Mouse (Mus musculus) intestine, embryonic 16.5 days (tissue): ENCODE measurements around the gene Cdk19. TPM values are rescaled to one million over a fixed set of nuclear protein-coding genes. Genes with fewer than 3 reads are reported as not detected.
"Not testable (repeated sequence)": the region's sequence is repeated elsewhere in the genome, so short reads cannot be mapped to it uniquely, and the experiment has no call there.

Experiments
- ATAC-seq: fragments of 200-750 bp; cut with Nextera tagmentation; 2 replicates; pipeline ENCODE4 v1.8.0; 2017; ENCODE audit warnings: moderate TSS enrichment, moderate library complexity
- H3K27ac ChIP-seq: fragments of 300-500 bp; sonication (generic); 2 replicates; pipeline ENCODE4 v1.5.1; 2014; ENCODE audit warnings: mild to moderate bottlenecking, low read length
- H3K27me3 ChIP-seq: fragments of 300-500 bp; sonication (generic); replicated peaks from 2 replicates; pipeline ENCODE4 v1.6.1; 2014; ENCODE audit warnings: low read length, control low read depth, mixed read lengths; ENCODE audit not compliant: control insufficient read depth, insufficient read depth
- H3K36me3 ChIP-seq: fragments of 300-500 bp; sonication (generic); 2 replicates; pipeline ENCODE4 v1.6.1; 2014; ENCODE audit warnings: low read length, control low read depth; ENCODE audit not compliant: control insufficient read depth, insufficient read depth
- H3K4me1 ChIP-seq: fragments of 300-500 bp; sonication (generic); 2 replicates; pipeline ENCODE4 v1.6.1; 2014; ENCODE audit warnings: low read length, control low read depth, mixed read lengths; ENCODE audit not compliant: control insufficient read depth, insufficient read depth
- H3K4me2 ChIP-seq: fragments of 300-500 bp; sonication (generic); 2 replicates; pipeline ENCODE4 v1.6.1; 2014; ENCODE audit warnings: low read depth, low read length, control low read depth
- H3K4me3 ChIP-seq: fragments of 300-500 bp; sonication (generic); 2 replicates; pipeline ENCODE4 v1.5.1; 2014; ENCODE audit warnings: mild to moderate bottlenecking, low read length
- H3K9ac ChIP-seq: fragments of 300-500 bp; sonication (generic); 2 replicates; pipeline ENCODE4 v1.6.1; 2014; ENCODE audit warnings: low read depth, low read length
- H3K9me3 ChIP-seq: fragments of 300-500 bp; sonication (generic); 2 replicates; pipeline ENCODE4 v1.6.1; 2016; ENCODE audit warnings: low read length, control low read depth; ENCODE audit not compliant: control insufficient read depth
- WGBS: fragments of 180-500 bp; shearing (Covaris S2); extraction: QIAGEN DNeasy Blood & Tissue Kit; methylation state at CpG from one replicate; pipeline ENCODE4 v1.1.7; 2014; 5-methylcytosine and 5-hydroxymethylcytosine counted together
- polyA plus RNA-seq: library from polyadenylated mRNA; unstranded; fragments of >200 nt; fragmentation: Nextera tagmentation; extraction: Ambion mirVana; gene quantifications from 2 replicates; pipeline ENCODE4 v1.2.1, GENCODE M21; 2015

Gene Cdk19
- polyA plus RNA-seq, 1 experiment from 2014 or later: 4.0 TPM

DNA sequence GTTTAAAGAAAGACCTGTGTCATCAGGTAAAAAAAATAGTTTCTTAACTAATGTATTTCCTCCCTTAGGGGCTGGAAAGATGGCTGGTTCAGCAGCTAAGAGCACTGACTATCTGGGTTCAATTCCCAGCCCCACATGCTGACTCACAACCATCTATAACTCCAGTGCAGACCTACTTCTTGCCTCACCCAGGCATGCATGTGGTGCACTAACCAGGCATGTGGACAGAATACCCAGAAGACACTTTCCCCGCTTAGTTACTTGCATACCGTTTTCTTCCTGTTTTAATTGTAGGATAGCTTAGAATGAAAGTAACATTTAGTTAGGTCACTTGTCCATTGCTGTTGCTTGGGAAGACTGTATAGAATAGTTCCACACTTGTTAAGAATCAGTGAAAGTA, 72.0 kb downstream of the Cdk19 start:
- Histone ChIP-seq H3K36me3 (no peaks in the 10 kb centered on the region), H3K4me3 (no peak overlapping the region), H3K27me3 (no peaks in the 10 kb centered on the region), H3K4me1 (no peaks in the 10 kb centered on the region), H3K9ac (no peak overlapping the region), H3K27ac (no peak overlapping the region), H3K9me3 (no peaks in the 10 kb centered on the region), H3K4me2 (no peak overlapping the region)
- WGBS: 92% methylated on average over 2 of the region's 2 CpGs
- ATAC-seq: no peak

DNA sequence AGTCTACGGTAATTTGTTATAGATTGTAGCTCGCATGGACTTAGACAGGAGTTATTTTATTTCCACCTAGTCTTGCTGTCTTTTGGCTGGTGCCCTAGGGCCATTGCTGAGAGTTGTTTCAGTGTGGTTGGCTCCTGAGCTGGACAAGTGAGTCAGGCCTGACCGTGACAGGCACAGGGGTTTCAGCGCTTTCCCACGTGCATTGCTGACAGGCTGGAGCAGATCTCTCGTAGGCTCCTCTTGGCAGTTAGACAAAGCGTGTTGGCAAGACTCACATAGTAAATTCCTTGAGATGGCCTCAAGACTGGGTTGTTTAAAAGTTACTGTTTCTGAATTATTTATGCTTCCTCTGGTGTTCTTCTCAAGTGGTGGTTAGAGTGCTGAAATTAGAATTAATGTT, 77.6 kb downstream of the Cdk19 start:
- Histone ChIP-seq H3K9me3 (no peaks in the 10 kb centered on the region), H3K9ac (no peak overlapping the region), H3K4me1 (peaks cover 5% of the 10 kb centered on the region; the same call in 1 of the 2 replicates), H3K27ac (no peak overlapping the region), H3K4me2 (no peak overlapping the region), H3K27me3 (no peaks in the 10 kb centered on the region), H3K36me3 (no peaks in the 10 kb centered on the region), H3K4me3 (no peak overlapping the region)
- 0 out of 2 replicates have a peak, but pooled peaks have one; percentile 36 for ATAC-seq
- 51% methylated on average over 7 of the region's 7 CpGs for WGBS

- Histone ChIP-seq H3K27me3 (no peaks in the 10 kb centered on the region), H3K9ac (no peak overlapping the region), H3K4me2 (no peak overlapping the region), H3K9me3 (no peaks in the 10 kb centered on the region), H3K36me3 (no peaks in the 10 kb centered on the region), H3K4me3 (no peak overlapping the region), H3K4me1 (peaks cover 5% of the 10 kb centered on the region; the same call in 1 of the 2 replicates), H3K27ac (no peak overlapping the region)
- no peak for ATAC-seq
- 66% methylated on average over 4 of the region's 4 CpGs for WGBS
Observed at GRCm38 (mm10) chr10:40419841-40420240, 80.5 kb downstream of the Cdk19 start.

GRCm38 (mm10) chr10:40420703-40421102, 81.3 kb downstream of the Cdk19 start:
- H3K4me1 ChIP-seq: peaks cover 11% of the 10 kb centered on the region
- no peaks in the 10 kb centered on the region for H3K27me3 ChIP-seq
- H3K9me3 ChIP-seq: no peaks in the 10 kb centered on the region
- ATAC-seq: no peak
- H3K27ac ChIP-seq: no peak overlapping the region
- H3K4me2 ChIP-seq: no peak overlapping the region
- no peak overlapping the region for H3K9ac ChIP-seq
- WGBS: 76% methylated on average over 2 of the region's 2 CpGs
- H3K4me3 ChIP-seq: no peak overlapping the region
- no peaks in the 10 kb centered on the region for H3K36me3 ChIP-seq

- no peak for ATAC-seq
- no peaks in the 10 kb centered on the region for H3K36me3 ChIP-seq
- no peaks in the 10 kb centered on the region for H3K9me3 ChIP-seq
- H3K9ac ChIP-seq: no peak overlapping the region
- no peak overlapping the region for H3K4me2 ChIP-seq
- no peak overlapping the region for H3K4me3 ChIP-seq
- WGBS: 86% methylated on average over 2 of the region's 2 CpGs
- peaks cover 12% of the 10 kb centered on the region for H3K4me1 ChIP-seq
- H3K27me3 ChIP-seq: no peaks in the 10 kb centered on the region
- no peak overlapping the region for H3K27ac ChIP-seq
Observed at GRCm38 (mm10) chr10:40421724-40422123, 82.4 kb downstream of the Cdk19 start.

DNA sequence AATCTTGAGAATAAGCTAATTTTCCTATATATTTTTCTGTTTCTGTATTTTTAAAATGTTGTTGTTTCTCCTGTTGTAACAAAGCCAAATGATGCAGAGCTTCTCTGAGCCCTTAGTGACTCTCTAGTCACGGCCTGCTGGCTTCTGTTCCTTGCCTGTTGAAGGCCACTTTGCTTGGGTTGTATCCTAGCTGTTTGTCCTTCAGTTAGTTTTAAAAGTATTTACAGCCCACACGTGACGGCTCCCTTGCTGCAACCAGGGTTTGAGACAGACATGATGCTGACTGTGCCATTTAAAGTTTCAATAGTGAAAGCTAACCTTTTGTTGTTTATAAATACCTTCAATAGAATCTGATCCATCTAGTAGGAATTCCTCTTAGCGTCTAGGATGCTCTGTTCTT, 83.3 kb downstream of the Cdk19 start:
- no peak for ATAC-seq
- WGBS: 41% methylated on average over 4 of the region's 4 CpGs
- no peak overlapping the region for H3K27ac ChIP-seq
- no peak overlapping the region for H3K4me2 ChIP-seq
- no peaks in the 10 kb centered on the region for H3K36me3 ChIP-seq
- H3K4me3 ChIP-seq: no peak overlapping the region
- H3K9ac ChIP-seq: no peak overlapping the region
- H3K27me3 ChIP-seq: no peaks in the 10 kb centered on the region
- peaks cover 8% of the 10 kb centered on the region; the same call in 1 of the 2 replicates for H3K4me1 ChIP-seq
- no peaks in the 10 kb centered on the region for H3K9me3 ChIP-seq

DNA sequence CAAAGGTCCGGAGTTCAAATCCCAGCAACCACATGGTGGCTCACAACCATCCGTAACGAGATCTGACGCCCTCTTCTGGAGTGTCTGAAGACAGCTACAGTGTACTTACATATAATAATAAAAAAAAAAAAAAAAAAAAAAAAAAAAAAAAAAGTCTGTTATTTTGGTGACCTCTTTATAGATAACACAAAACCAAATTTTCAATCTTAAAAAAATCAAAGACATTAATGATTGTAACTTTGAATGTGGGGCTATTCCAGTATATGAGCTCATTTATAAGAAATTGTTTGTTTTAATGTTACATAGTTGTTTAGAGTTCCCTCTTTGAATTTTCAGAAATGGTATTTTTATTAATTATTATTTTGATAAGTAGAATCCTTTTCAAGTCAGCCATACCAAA, 85.1 kb downstream of the Cdk19 start:
- ATAC-seq, H3K4me1 ChIP-seq, H3K27ac ChIP-seq, H3K9me3 ChIP-seq, H3K4me3 ChIP-seq, H3K9ac ChIP-seq, H3K4me2 ChIP-seq, H3K36me3 ChIP-seq, H3K27me3 ChIP-seq: not testable (repeated sequence)
- WGBS: 100% methylated on average over 1 of the region's 4 CpGs

GRCm38 (mm10) chr10:40425243-40426095, 86.1 kb downstream of the Cdk19 start:
- no peaks in the 10 kb centered on the region for H3K36me3 ChIP-seq
- H3K4me1 ChIP-seq: peaks cover 8% of the 10 kb centered on the region; the same call in 1 of the 2 replicates
- no peak overlapping the region for H3K27ac ChIP-seq
- H3K4me2 ChIP-seq: peak overlapping the region; percentile 25; the same call in 1 of the 2 replicates
- no peak overlapping the region for H3K4me3 ChIP-seq
- ATAC-seq: no peak
- H3K9me3 ChIP-seq: no peaks in the 10 kb centered on the region
- WGBS: 35% methylated on average over 18 of the region's 18 CpGs
- H3K9ac ChIP-seq: no peak overlapping the region
- no peaks in the 10 kb centered on the region for H3K27me3 ChIP-seq

DNA sequence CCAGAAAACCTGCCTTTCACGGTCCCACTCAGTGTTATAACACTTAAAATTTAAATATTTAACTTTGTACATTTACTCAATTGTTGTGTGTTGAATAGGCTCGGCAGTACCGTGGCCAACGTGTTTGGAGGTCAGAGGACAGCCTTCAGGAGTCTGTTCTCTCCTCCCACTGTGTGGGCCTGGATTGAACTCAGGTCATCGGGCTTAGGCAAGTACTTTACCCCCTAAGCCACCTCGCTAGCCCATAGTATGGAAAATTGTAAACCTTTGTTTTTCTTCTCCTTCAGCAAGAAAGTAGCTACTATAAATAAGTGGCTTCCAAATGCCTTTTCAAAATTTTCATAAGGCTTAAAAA, 86.7 kb downstream of the Cdk19 start:
- no peak overlapping the region for H3K9ac ChIP-seq
- H3K4me2 ChIP-seq: no peak overlapping the region
- peaks cover 8% of the 10 kb centered on the region; the same call in 1 of the 2 replicates for H3K4me1 ChIP-seq
- H3K36me3 ChIP-seq: no peaks in the 10 kb centered on the region
- H3K27me3 ChIP-seq: no peaks in the 10 kb centered on the region
- 53% methylated on average over 6 of the region's 6 CpGs for WGBS
- H3K4me3 ChIP-seq: no peak overlapping the region
- ATAC-seq: no peak
- no peak overlapping the region for H3K27ac ChIP-seq
- H3K9me3 ChIP-seq: no peaks in the 10 kb centered on the region
